Mouse (Mus musculus): ENCODE results near the gene Brinp1. TPM values are rescaled to one million over a fixed set of nuclear protein-coding genes. Genes with fewer than 3 reads are reported as not detected.
"Not testable (repeated sequence)": the region's sequence is repeated elsewhere in the genome, so short reads cannot be mapped to it uniquely, and the experiment has no call there.

The Brinp1 gene
- total RNA-seq, 1 experiment from 2014 or later: 1.4 TPM

DNA sequence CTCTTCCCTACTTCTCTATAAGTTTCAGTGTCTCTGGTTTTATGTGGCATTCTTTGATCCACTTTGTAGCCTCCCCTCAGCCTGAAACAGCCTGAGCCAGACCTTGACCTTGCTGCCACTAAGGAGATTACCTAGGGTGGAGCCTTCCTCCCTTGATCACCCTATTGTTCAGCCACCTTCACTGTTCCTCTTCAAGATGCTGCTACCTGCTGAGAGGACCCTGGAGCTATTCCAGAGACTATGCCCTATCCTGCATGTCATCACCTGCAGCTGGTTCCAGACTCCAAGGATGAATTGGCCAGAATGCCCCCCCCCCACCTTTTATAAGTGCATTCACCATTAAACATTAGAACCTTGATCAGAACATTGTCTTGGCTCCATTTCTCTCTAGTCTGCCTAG lies 140.2 kb downstream of the Brinp1 start:
- not testable (repeated sequence) for DNase-seq

DNA sequence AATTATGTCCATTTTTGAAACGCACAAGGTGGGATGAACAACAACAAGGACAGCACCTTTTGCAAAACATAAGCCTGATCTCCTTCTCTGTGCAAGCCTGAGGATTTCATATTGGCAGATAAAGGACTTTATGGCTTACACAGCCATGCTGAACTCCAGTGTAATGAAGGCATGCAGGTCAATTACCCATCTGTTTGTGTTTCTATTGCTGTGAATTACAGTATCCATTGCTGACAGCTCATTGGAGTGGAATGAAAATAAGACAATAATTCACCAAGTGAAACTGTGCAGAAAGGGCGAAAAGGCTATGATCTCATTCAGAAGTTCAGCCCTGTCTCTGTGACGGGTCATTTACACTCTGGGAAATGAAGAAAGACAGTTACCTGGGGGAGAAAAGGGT lies 147.7 kb downstream of the Brinp1 start:
- no peak for DNase-seq

DNA sequence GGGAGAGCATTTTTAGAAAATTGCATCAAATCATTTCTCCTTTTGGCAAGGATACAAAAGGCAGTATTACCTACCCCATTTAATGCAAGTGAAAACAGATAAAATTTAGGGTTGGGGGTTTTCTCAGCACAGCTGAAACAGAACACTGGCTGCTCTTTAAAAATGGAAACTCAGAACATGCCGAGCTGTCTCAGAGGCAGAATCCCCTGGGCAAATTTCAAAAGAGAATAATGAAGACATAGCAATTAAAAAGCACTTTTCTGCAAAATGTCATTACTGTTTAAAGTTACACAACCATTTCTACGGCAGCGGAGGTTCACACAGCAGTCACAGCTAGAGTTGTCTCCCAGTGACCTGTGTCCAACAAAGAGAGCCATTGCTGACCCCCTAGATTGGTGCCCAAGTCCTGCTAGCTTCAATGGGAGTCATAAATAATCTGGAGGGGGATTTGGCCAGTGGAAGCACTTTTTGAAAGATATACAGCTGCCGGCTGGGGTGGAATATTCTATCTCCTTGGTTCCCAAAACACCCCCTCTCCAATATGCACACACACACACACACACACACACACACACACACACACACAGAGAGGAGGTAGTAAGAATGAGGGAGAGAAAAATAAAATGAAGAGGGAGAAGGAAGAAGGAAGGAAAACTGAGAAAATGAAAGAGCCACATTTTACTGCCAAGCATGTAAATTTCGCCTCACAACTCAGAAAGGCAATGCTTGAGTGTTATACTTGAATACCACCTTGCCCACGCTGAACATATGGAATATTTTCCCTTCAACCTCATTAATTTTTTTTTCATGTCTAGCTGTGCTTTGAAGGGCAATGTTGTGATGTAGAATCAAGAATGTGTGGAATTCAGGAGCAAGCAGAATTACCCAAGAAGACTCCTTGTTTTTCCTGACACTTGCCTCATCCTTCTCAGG lies 152.0 kb downstream of the Brinp1 start:
- no peak for DNase-seq

DNA sequence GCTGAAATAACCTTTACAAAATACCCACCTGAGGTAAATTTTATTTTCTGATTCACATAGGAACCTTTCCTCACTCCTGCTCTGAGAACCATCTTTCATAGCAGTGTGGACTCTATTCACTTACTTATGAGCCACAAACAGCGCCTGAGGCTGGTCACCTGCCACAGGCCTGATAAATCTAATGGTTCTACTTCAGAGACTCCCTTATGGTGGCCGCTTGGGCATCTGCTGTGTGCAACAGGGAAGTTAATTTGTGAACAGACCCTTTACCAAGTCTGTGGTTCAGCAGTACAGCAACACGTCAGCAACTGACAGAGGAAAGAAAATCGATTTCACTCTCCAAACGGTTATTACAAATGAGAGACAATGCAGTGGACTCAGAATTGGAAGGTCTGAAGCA lies 164.2 kb downstream of the Brinp1 start:
- no peak for DNase-seq

DNA sequence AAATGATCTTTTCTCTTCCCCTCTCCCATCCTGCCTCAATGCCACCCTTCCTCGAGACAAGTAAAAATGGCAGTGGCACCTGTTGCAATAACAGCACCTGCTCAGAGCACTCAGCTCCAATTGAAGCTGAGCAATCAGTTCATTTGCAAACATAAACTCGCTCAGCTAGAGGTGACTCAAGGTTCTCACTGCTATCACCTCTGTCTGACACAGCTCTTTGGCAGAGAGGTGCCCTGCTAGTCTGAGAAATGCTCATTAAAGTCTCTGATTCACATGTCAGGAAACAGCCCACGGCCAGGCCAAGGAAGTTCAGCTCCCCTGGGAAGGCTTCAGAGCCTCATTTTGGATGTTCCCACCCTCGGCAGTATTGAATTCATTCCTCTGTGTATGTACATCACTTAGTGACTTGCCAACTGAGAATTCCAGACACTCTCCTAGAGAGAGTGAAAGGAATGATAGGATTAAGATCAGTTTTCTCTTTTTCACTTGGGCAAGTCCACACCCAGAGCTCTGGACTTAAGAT lies 165.7 kb downstream of the Brinp1 start:
- no peak for DNase-seq

DNA sequence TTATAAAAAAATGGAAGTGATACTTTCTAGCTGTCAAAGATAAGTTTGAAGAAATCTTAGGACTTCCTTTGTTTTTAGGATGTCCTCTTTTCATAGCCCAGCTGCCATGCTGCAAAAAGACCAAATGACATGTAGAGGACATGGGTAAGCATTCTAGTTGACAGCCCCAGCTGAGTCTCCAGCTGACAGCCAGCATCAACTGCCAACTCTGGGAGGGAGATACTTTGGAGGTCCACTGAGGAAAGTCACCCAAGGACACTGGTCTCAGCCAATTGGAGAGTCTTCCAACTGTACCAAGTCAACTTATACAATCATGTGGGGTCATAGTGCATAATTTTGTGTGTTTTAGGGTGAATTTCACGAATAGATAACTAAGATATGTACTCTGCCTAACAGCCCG lies 166.6 kb downstream of the Brinp1 start:
- no peak for DNase-seq

DNA sequence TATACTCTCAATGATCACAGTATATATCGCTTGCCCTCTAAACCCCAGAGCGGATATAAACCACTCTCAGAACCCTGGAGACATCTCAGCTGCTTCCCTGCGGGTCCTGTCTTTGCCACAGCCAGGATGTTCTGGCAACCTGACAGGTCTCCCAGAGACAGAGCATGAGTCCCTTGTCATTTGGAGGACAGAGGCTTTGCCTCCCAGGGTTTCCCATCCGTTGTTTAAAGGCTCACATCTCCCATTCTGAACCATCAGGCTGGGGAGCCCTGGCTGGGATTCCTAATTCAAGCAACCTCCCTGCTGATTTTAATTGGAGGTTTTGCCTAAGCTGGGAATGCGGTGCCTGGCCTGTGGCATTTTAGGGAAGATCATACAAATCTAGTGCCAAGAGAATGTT lies 185.9 kb downstream of the Brinp1 start:
- no peak for DNase-seq

DNA sequence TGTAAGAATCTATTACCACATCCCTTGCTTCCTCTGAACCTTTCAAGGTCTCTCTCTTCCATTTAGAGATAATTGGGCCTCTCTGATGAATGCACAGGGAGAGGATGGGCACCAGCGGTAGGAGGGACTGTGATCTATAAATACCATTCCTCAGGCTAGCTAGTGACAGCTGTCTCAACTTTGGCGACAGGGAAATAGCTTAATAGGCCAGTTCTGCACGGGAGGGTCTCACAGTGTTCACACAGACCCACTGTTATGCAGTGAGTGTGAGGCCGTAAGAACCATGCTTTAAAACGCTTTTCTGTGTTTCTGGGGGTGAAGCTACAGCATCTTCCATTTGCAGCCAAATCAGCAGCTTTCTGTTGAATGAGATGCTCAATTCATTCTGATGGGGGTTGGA lies 186.8 kb downstream of the Brinp1 start:
- DNase-seq: no peak

DNA sequence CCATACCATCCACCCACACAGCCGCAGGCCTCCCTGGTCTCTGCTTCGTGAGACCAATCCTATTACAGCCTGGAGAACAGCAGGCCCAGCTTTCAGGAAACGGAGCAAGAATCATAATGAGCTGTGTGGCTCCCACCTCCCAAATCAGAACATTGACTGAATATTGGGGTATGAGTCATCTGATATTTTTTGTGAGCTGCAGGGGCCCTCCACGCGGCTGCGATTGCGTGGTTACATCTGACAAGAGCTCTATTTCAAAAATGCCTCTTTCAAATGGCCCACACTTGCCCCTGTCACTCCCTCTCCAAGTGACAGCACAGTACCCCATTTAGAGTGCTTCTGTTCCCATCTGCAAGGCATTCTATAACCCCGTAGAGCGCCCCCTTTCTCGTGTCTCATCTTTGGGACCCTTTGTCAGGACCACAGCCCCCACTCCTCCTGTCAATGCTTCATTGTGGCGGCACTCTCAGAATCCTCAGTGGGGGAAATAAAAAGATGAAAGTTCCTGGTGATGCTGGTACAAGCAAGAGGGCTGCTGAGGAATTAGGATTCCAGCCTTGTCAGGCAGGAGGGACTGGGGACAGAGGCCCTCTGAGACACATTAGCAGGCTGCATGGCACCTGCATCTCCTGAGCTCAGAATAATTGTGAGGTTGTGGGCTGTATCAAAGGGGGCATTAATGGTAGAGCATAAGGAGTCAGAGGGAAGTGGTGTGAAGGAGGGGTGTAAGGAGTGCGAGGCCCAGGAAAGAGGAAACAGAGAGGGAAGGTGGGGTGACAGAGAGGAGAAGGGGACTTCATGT lies 188.2 kb downstream of the Brinp1 start:
- no peak for DNase-seq

DNA sequence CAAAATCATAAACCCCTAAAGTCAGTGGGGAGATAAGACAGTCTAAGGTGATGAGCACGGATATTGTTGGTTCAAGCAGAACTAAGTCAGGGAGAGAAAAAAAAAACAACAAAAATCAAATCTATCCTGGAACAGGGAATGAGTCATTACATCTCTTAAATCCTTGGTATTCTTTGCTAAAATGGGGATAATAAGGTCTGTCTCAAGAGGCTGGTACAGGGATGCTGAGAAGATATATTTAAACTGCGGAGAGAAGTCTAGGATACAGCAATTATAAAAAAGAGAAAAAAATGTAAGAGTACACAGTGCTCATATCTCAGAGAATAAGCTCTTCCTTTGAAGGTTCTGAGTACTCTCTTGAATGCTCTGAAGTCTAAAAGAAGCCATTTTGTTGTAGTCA lies 189.3 kb downstream of the Brinp1 start:
- no peak for DNase-seq

DNA sequence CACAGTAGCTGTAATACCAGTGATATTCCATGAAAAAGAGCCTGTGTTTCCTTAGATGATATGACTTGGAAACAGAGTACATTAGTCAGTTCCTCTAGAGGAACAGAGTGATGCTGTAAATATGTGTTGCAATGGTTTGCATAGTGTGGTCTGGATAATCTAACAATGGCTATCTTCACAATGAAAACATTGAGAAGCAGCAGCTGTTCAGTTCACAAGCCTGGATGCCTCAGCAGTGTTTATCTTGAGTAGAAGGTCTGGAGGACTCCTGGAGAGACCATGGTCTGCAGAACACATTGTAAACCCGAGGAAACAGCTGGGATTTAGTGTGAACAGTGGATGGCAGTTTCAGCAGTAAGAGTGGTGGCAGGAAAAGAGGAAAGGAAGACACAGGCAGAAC lies 233.2 kb downstream of the Brinp1 start:
- no peak for DNase-seq
